Mouse (Mus musculus): ENCODE measurements around the gene Tex2. TPM values are rescaled to one million over a fixed set of nuclear protein-coding genes. Genes with fewer than 3 reads are reported as not detected.

Gene Tex2
- polyA plus RNA-seq, 1 experiment = 33.5 TPM

DNA sequence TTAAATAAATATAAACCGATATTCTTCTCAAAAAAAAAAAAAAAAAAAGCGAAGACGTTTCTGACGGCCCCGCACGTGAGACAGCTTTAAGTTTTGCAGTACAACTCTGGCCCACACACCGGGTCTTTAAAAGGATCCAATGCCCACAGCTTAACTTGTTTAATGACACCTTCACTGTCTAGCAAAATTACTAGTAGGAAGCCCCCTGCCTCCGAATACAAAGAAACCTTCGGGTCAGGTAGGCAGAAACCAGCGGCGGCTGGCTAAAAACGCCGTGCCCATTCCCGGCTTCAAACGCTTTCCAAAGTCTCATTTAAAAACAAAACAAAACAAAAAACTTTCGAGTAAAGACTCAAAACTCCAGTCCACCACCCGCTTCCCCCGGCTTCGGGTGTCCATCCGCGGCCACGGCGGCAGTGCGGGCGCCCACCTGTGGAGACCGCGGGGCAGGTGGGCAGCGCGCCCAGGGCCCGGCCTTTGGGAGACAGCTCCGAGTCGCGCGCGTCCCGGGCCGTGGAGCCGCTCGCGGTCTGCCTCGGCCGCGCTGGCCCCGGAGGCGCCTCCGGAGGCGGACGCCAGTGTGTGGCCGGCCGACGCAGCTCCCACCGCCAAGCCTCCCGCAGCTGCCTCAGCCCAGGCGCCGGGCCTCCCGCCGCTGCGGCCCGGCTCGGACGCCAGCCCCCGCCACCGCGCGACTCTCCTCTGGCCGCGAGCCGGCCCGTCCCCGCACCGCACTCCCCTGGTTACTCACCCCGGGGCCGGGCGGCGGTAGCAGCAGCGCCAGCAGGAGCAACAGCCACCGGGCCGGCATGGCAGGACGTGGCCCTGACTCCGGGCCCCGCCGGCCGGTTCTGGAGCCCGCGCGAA is 126.1 kb downstream of the Tex2 start:
- no peaks in the 10 kb centered on the region for H3K4me1 ChIP-seq (ENCODE audit: control insufficient read depth, insufficient read depth, insufficient read length, low read length)
- H3K4me3 ChIP-seq (ENCODE audit: insufficient read depth, low read depth, low read length) = peak overlapping the region; percentile 85
- peak overlapping the region; percentile 16 for H3K27ac ChIP-seq (replicated peaks; ENCODE audit: low read depth, low read length)

DNA sequence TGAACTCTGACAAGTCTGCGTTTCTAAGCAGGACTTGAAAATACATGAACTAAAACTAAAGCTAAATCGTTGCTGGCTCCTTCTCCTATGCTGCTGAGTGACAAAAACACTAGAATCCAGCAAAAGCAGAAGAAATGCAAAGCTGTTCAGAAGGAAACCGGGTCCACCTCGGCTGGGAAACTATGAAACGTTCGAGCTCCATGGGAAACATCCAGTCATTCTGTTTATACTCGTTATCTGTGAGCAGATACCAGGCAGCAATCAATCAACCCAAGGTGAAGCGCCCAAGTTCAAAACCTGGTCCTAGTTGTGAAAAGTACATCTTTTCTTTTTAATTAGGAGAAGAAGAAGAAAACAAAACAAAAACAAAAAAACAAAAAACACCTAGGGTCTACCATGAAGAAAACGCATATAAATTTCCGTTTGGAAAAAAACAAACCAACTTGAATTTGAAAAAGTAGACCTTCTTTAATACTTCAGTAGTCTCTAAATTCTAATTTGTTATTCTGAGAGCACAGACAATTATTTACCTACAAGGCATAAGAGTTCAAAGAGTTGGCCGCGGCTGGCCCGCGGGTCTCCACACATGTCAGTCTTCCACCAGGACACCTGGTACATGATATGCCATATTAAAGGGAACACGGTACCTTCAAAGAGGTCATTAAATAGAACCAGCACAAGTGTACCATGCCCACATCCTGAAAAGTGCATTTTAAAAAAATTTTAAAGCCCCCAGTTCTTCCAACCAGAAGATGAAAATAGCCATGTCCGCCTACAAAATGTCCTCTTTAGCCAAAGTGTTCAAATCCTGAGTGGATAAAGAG is 127.0 kb downstream of the Tex2 start:
- no peaks in the 10 kb centered on the region for H3K4me1 ChIP-seq (ENCODE audit: control insufficient read depth, insufficient read depth, insufficient read length, low read length)
- H3K4me3 ChIP-seq (ENCODE audit: insufficient read depth, low read depth, low read length) = peak overlapping the region; percentile 85
- H3K27ac ChIP-seq (replicated peaks; ENCODE audit: low read depth, low read length) = no peak overlapping the region

DNA sequence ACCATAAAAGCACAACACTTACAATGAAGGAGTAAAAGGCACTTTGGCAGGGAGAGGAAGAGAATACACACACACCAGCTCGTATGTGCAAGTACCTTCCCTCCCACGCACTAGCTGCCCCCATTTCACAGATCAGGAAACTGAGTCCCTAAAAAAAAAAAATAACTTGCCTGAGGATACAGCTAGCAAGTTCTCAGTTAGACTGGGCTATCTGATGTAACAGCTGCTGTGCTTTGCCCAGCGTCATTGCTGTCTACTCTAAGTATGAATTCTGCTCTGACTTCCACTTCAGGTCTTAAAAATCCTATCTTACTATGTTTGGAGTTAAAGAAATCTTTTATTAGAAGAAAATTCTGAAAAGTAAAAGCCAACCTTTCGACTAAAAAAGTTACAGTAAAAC is 127.6 kb downstream of the Tex2 start:
- H3K4me3 ChIP-seq (ENCODE audit: insufficient read depth, low read depth, low read length) = no peak overlapping the region

DNA sequence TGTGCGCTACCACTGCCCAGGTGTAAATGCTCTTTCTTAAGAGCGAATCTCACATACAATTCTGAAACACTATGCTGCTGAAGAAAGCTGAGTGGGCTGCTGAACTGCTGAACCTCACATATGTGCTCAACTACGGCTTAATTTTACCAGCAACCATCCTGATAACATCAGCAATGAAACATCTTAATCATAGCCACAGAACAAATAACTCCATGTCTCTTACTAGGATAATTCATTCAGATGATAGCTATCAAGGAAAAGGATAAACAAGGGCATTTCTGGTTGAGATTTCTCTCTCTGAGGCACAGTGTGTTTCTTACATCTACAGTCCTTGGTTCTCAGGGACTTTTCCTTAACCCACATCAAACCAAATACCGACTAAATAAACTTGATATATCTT is 128.3 kb downstream of the Tex2 start:
- Histone ChIP-seq H3K4me3 (ENCODE audit: insufficient read depth, low read depth, low read length) (no peak overlapping the region), H3K4me1 (ENCODE audit: control insufficient read depth, insufficient read depth, insufficient read length, low read length) (peaks cover 5% of the 10 kb centered on the region; the same call in 1 of the 2 replicates), H3K27ac (replicated peaks; ENCODE audit: low read depth, low read length) (no peak overlapping the region)

More for the DNA sequence above, 127.6 kb downstream of the Tex2 start:
- Histone ChIP-seq H3K4me1 (ENCODE audit: control insufficient read depth, insufficient read depth, insufficient read length, low read length) (no peaks in the 10 kb centered on the region), H3K27ac (replicated peaks; ENCODE audit: low read depth, low read length) (no peak overlapping the region)

DNA sequence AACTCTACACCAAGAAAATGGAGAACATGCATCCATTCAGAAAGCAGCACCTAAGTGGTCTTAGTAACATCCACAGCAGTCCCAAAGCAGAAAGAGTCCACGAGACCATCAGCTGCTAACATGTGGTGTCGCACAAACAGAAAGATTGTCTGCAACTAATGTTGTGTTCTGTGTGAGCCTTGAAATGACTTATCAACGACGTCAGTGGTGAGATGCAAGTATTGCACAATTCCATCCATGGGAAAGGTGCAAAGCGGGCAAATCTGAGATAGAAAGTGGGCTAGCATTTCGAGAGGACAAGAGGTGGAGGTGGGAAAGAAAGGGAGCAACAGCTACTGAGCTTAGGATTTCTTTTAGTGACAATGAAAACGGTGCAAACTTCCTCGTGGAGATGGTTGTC is 130.4 kb downstream of the Tex2 start:
- Histone ChIP-seq H3K27ac (replicated peaks; ENCODE audit: low read depth, low read length) (no peak overlapping the region), H3K4me1 (ENCODE audit: control insufficient read depth, insufficient read depth, insufficient read length, low read length) (peaks cover 6% of the 10 kb centered on the region; the same call in 1 of the 2 replicates), H3K4me3 (ENCODE audit: insufficient read depth, low read depth, low read length) (no peak overlapping the region)

DNA sequence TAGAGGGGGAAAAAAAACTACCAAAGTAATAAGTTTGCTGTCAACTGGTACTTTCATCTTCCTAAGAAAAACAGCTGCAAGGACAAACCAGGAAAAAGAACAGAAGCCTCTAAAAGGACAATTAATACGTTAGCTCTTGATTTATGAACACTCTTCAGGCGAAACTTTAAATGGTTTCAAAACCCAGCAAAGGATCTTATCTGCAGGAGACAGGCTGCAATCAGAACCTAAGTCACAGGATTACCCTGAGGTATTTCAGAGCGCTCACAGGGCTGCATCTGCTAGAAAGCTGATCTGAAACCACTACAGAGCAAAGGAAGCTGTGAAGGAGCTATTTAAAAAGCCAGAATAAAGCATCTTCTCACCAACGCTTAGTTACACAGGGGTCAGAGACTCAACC is 131.6 kb downstream of the Tex2 start:
- no peak overlapping the region for H3K4me3 ChIP-seq (ENCODE audit: insufficient read depth, low read depth, low read length)
- no peak overlapping the region for H3K27ac ChIP-seq (replicated peaks; ENCODE audit: low read depth, low read length)
- H3K4me1 ChIP-seq (ENCODE audit: control insufficient read depth, insufficient read depth, insufficient read length, low read length) = peaks cover 6% of the 10 kb centered on the region; the same call in 1 of the 2 replicates

DNA sequence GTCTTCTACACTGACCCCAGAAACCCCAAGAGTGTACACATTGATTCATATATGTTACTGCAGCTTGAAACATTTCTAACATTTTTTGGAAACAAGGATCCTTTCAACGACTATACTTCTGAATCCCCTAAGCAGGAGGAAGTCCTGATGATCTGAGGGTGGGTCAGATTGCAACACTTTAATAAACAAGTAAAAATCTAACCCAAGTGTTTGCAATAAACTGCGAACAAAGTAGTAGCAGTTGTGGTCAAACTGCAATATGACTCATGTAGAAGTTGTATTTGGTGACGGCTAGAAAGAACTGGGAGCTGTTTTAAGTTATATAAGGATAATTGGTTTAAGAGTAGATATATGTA is 132.7 kb downstream of the Tex2 start:
- peaks cover 8% of the 10 kb centered on the region; the same call in 1 of the 2 replicates for H3K4me1 ChIP-seq (ENCODE audit: control insufficient read depth, insufficient read depth, insufficient read length, low read length)
- H3K4me3 ChIP-seq (ENCODE audit: insufficient read depth, low read depth, low read length) = no peak overlapping the region
- no peak overlapping the region for H3K27ac ChIP-seq (replicated peaks; ENCODE audit: low read depth, low read length)

DNA sequence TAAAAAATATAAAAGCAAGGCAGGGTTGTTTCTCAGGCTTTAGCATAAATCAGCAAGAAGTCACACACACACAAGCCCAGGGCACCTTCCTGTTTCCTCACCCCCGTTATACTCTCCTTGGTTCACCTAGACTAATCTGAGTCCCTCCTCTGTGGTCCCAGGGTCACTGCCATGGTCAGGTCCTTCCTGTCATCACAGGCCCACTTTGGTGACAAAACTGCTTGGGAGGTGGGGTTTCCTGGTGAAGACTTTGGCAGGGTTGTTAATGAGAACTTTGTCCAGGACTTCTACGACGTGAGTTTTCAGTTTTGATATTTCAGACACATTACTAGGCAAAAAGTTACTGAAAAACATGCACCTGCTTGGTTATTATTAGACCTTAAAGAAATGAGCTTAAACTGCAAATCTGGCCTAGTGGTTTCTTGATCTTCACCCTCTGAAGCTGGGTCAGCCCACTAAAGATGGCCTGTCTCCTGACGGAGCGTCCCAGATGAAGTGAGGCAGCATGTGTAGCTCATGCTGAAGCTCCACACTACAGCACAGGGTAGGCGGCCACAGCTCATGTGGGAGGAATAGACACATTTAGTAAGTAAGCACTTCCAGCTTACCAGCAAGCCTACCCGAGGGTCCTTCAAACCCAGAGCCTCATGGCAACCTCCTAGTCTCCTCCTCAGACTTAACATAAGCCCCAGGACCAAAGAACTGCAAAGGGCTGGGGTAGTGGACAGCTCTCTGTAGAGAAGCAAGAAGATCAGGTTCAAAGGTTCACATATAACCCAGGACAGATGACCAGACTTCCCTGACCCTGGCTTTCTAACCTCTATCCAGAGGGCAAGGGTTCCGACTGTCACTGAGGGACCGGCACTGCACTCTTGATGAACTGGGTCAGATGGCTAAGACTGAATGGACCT is 133.3 kb downstream of the Tex2 start:
- H3K27ac ChIP-seq (replicated peaks; ENCODE audit: low read depth, low read length) = peak overlapping the region; percentile 3; the same call in 1 of the 2 replicates
- H3K4me3 ChIP-seq (ENCODE audit: insufficient read depth, low read depth, low read length) = no peak overlapping the region
- H3K4me1 ChIP-seq (ENCODE audit: control insufficient read depth, insufficient read depth, insufficient read length, low read length) = peaks cover 9% of the 10 kb centered on the region; the same call in 1 of the 2 replicates

DNA sequence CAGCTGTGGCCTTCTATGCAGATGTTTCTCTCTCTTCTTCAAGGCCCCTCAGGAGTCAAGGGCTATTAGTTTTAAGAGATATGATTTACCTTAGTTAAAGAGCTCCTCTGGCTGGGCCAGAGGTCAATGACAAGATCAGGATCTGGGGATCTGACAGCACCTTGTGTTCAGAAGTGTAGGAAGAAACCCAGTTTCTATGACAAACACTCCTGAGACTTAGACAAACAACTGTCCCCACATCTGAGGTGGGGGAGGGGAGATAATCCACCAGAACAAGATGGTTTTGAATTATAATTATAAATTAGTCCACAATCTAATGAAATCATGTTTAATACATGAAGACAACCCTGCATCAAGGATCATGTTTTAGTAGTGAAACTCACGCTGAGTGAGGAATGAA is 134.5 kb downstream of the Tex2 start:
- Histone ChIP-seq H3K27ac (replicated peaks; ENCODE audit: low read depth, low read length) (no peak overlapping the region), H3K4me1 (ENCODE audit: control insufficient read depth, insufficient read depth, insufficient read length, low read length) (peaks cover 9% of the 10 kb centered on the region; the same call in 1 of the 2 replicates), H3K4me3 (ENCODE audit: insufficient read depth, low read depth, low read length) (no peak overlapping the region)

DNA sequence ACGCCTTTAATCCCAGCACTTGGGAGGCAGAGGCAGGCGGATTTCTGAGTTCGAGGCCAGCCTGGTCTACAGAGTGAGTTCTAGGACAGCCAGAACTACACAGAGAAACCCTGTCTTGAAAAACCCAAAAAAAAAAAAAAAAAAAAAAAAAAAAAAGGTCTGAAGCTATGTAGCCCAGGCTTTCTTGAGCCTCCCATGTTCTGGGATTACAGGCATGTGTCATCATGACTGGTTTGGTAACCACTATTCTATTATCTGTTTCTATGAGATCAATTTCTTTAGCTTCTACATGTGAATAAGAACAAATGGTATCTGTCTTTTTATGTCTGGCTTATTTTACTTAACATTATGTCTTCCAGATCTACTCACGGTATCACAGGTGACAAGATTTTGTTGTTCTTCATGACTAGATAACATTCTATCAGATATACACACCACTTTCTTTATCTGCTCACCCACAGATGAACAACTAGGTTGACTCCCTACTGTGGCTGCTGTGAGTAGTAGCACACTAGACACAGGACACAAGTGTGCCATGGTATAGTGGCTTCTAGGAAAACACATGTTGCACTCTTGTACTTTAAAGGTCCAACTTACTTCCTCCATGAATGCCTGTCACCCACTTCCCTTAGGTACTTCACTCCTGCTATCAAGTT is 135.6 kb downstream of the Tex2 start:
- H3K4me1 ChIP-seq (ENCODE audit: control insufficient read depth, insufficient read depth, insufficient read length, low read length) = peaks cover 9% of the 10 kb centered on the region; the same call in 1 of the 2 replicates
- H3K4me3 ChIP-seq (ENCODE audit: insufficient read depth, low read depth, low read length) = no peak overlapping the region
- H3K27ac ChIP-seq (replicated peaks; ENCODE audit: low read depth, low read length) = no peak overlapping the region

DNA sequence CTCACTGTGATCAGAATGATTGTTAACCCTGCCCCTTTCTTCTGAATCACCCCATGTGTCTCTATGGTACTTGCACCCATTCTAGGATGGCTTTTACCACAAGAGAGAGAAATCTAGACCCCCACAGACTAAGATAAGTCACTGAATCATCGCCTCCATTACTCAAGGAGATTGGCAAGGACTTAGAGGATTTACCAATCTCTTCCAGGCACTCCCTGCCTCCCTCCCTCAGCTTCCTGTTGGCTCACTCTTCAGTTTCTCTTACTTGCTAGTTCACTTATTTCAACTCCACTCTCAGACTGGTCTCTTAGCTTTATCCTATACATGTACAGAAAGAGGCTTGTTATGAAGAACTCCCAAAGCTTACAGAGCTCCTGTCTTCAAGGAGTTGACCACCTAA is 137.9 kb downstream of the Tex2 start:
- H3K27ac ChIP-seq (replicated peaks; ENCODE audit: low read depth, low read length) = no peak overlapping the region
- H3K4me3 ChIP-seq (ENCODE audit: insufficient read depth, low read depth, low read length) = no peak overlapping the region
- H3K4me1 ChIP-seq (ENCODE audit: control insufficient read depth, insufficient read depth, insufficient read length, low read length) = peaks cover 11% of the 10 kb centered on the region; the same call in 1 of the 2 replicates

DNA sequence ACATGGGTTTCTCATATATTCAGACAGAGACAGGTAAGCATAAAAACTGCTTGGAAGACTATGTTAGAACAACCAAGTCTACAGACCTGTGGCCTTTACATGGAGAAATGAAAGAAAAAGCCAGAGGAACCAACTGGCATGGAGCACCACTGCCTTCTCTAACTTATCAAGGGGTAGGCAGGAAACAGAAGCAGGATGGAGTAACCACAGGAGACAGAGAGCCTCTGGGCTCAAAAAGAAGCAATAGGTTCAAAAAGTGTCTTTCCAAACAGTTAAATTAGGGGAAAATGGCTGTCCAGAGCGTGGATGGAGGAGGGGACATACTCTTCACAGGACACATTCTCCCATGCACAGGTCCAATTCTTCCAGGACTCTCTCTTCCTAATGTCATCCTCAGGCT is 141.6 kb downstream of the Tex2 start:
- Histone ChIP-seq H3K27ac (replicated peaks; ENCODE audit: low read depth, low read length) (no peak overlapping the region), H3K4me1 (ENCODE audit: control insufficient read depth, insufficient read depth, insufficient read length, low read length) (peaks cover 12% of the 10 kb centered on the region), H3K4me3 (ENCODE audit: insufficient read depth, low read depth, low read length) (no peak overlapping the region)

DNA sequence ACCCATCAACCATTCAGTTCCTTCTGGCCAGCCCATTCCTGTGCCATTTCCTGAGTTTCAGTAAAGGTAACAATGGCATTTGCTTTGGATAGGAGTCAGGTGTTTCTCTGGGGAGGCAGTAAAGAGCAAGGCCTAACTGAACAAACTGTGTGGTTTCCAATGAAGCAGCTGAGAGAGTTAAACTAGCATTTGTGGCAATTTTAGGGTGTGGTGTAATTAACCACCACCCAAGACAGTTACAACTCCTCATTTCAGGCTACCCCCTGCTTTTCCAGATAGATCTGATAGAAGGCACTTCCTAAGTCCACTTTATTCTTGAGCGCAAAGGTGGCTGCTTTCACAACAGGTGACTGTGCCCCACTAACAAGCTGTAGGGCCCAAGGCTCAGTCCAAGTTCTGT is 144.7 kb downstream of the Tex2 start:
- Histone ChIP-seq H3K4me1 (ENCODE audit: control insufficient read depth, insufficient read depth, insufficient read length, low read length) (peaks cover 8% of the 10 kb centered on the region), H3K27ac (replicated peaks; ENCODE audit: low read depth, low read length) (no peak overlapping the region), H3K4me3 (ENCODE audit: insufficient read depth, low read depth, low read length) (no peak overlapping the region)

DNA sequence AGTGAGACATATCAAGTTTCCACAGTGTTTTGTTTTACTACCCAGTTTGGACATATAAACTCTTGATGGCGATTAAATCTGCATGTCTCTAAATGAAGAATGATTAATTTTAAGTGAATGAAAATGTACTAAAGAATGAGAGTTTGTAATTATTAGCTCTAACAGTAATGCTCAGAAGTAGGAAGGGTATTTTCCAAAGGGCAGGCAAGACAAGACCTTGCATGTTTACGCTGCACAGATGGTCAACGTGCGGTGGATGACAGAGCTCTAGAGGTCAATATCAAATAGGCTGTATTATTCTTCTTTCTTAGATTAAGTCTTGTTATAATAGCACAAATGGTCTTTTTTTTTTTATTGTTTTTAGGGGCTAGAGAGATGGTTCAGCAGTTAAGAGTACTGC is 147.3 kb downstream of the Tex2 start:
- Histone ChIP-seq H3K4me3 (ENCODE audit: insufficient read depth, low read depth, low read length) (no peak overlapping the region), H3K4me1 (ENCODE audit: control insufficient read depth, insufficient read depth, insufficient read length, low read length) (peaks cover 5% of the 10 kb centered on the region)

More for the DNA sequence above, 147.3 kb downstream of the Tex2 start:
- no peak overlapping the region for H3K27ac ChIP-seq (replicated peaks; ENCODE audit: low read depth, low read length)
